Mouse (Mus musculus) midbrain, embryonic 16.5 days (tissue): ENCODE results near the gene Tulp2. TPM values are rescaled to one million over a fixed set of nuclear protein-coding genes. Genes with fewer than 3 reads are reported as not detected.
"Not testable (repeated sequence)": the region's sequence is repeated elsewhere in the genome, so short reads cannot be mapped to it uniquely, and the experiment has no call there.

Experiments
- ATAC-seq: fragments of 200-750 bp; cut with Nextera tagmentation; 2 replicates; pipeline ENCODE4 v1.8.0; 2017; ENCODE audit warnings: moderate TSS enrichment
- H3K27ac ChIP-seq: fragments of 300-500 bp; sonication (generic); 2 replicates; pipeline ENCODE4 v1.5.1; 2014; ENCODE audit warnings: mild to moderate bottlenecking, low read length, mixed read lengths
- H3K27me3 ChIP-seq: fragments of 300-500 bp; sonication (generic); 2 replicates; pipeline ENCODE4 v1.6.1; 2014; ENCODE audit warnings: low read depth, low read length, mixed read lengths; ENCODE audit not compliant: control insufficient read depth, insufficient read depth
- H3K36me3 ChIP-seq: fragments of 300-500 bp; sonication (generic); 2 replicates; pipeline ENCODE4 v1.6.1; 2014; ENCODE audit warnings: mild to moderate bottlenecking, low read length, moderate library complexity, mixed read lengths; ENCODE audit not compliant: control insufficient read depth, insufficient read depth
- H3K4me1 ChIP-seq: fragments of 300-500 bp; sonication (generic); 2 replicates; pipeline ENCODE4 v1.6.1; 2014; ENCODE audit warnings: mild to moderate bottlenecking, low read length, mixed read lengths; ENCODE audit not compliant: control insufficient read depth, insufficient read depth
- H3K4me2 ChIP-seq: fragments of 300-500 bp; sonication (generic); 2 replicates; pipeline ENCODE4 v1.6.1; 2014; ENCODE audit warnings: mild to moderate bottlenecking, low read length, mixed read lengths
- H3K4me3 ChIP-seq: fragments of 300-500 bp; sonication (generic); 2 replicates; pipeline ENCODE4 v1.5.1; 2014; ENCODE audit warnings: low read depth, mild to moderate bottlenecking, low read length, moderate library complexity, mixed read lengths
- H3K9ac ChIP-seq: fragments of 300-500 bp; sonication (generic); 2 replicates; pipeline ENCODE4 v1.6.1; 2014; ENCODE audit warnings: low read depth, low read length, mixed read lengths
- H3K9me3 ChIP-seq: fragments of 300-500 bp; sonication (generic); replicated peaks from 2 replicates; pipeline ENCODE4 v1.6.1; 2014; ENCODE audit warnings: mild to moderate bottlenecking, low read length, mixed read lengths; ENCODE audit not compliant: control insufficient read depth, poor library complexity, severe bottlenecking
- WGBS: fragments of 180-500 bp; shearing (Covaris S2); extraction: QIAGEN DNeasy Blood & Tissue Kit; methylation state at CpG from one replicate; pipeline ENCODE4 v1.1.7; 2014; 5-methylcytosine and 5-hydroxymethylcytosine counted together
- polyA plus RNA-seq: library from polyadenylated mRNA; unstranded; fragments of >200 nt; fragmentation: Nextera tagmentation; extraction: Ambion mirVana; gene quantifications from 2 replicates; pipeline ENCODE4 v1.2.1, GENCODE M21; 2015

The Tulp2 gene
- polyA plus RNA-seq, 1 experiment from 2014 or later, result 0.15 TPM

- Histone ChIP-seq H3K36me3 (no peaks in the 10 kb centered on the region), H3K9me3 (no peaks in the 10 kb centered on the region), H3K27me3 (no peaks in the 10 kb centered on the region), H3K4me1 (peaks cover 15% of the 10 kb centered on the region), H3K27ac (peak overlapping the region; percentile 73), H3K4me2 (peak overlapping the region; percentile 94), H3K9ac (peak overlapping the region; percentile 78), H3K4me3 (peak overlapping the region; percentile 53)
- 41% methylated on average over 19 of the region's 19 CpGs for WGBS
- peak; percentile 27 for ATAC-seq
These were observed 27.7 kb downstream of the Tulp2 start for GRCm38 (mm10) chr7:45509181-45509882.

GRCm38 (mm10) chr7:45509912-45510787 lies 28.5 kb downstream of the Tulp2 start, which contains the start of gene Nucb1:
Gene Nucb1 (minus strand): TSS chr7:45510406.
- WGBS, result under 1% methylated on average over 44 of the region's 44 CpGs
- Histone ChIP-seq H3K4me2 (peak within 1 kb of the TSS; percentile 94), H3K9me3 (no peaks in the 10 kb centered on the region), H3K27ac (peak within 1 kb of the TSS; percentile 73), H3K27me3 (no peaks in the 10 kb centered on the region), H3K9ac (peak within 1 kb of the TSS; percentile 78), H3K4me1 (peaks cover 15% of the 10 kb centered on the region), H3K4me3 (peak within 1 kb of the TSS; percentile 53), H3K36me3 (no peaks in the 10 kb centered on the region)
- ATAC-seq, result peak; percentile 92

- Histone ChIP-seq H3K9ac (no peak overlapping the region), H3K36me3 (no peaks in the 10 kb centered on the region), H3K4me1 (peaks cover 2% of the 10 kb centered on the region), H3K4me3 (no peak overlapping the region), H3K4me2 (no peak overlapping the region), H3K27ac (no peak overlapping the region), H3K27me3 (no peaks in the 10 kb centered on the region), H3K9me3 (no peaks in the 10 kb centered on the region)
- ATAC-seq, result no peak
- WGBS, result 86% methylated on average over 7 of the region's 7 CpGs
These were observed 32.7 kb downstream of the Tulp2 start for GRCm38 (mm10) chr7:45514411-45514810.

- H3K27ac ChIP-seq, result no peak overlapping the region
- no peaks in the 10 kb centered on the region for H3K9me3 ChIP-seq
- no peak overlapping the region for H3K4me3 ChIP-seq
- no peaks in the 10 kb centered on the region for H3K27me3 ChIP-seq
- 29% methylated on average over 16 of the region's 16 CpGs for WGBS
- no peaks in the 10 kb centered on the region for H3K36me3 ChIP-seq
- no peak overlapping the region for H3K4me2 ChIP-seq
- no peak overlapping the region for H3K9ac ChIP-seq
- H3K4me1 ChIP-seq, result no peaks in the 10 kb centered on the region
- no peak for ATAC-seq
These were observed 33.8 kb downstream of the Tulp2 start for GRCm38 (mm10) chr7:45515436-45515835.

- WGBS, result 70% methylated on average over 5 of the region's 5 CpGs
- not testable (repeated sequence) for H3K4me1 ChIP-seq, H3K9me3 ChIP-seq, H3K4me3 ChIP-seq, H3K36me3 ChIP-seq, H3K4me2 ChIP-seq, ATAC-seq, H3K27me3 ChIP-seq, H3K9ac ChIP-seq, H3K27ac ChIP-seq
These were observed 35.2 kb downstream of the Tulp2 start for GRCm38 (mm10) chr7:45516846-45517245.

- Histone ChIP-seq H3K4me3 (no peak overlapping the region), H3K27ac (no peak overlapping the region), H3K9ac (no peak overlapping the region), H3K27me3 (no peaks in the 10 kb centered on the region), H3K4me1 (peaks cover 3% of the 10 kb centered on the region; the same call in 1 of the 2 replicates), H3K9me3 (no peaks in the 10 kb centered on the region), H3K36me3 (no peaks in the 10 kb centered on the region), H3K4me2 (no peak overlapping the region)
- 90% methylated on average over 16 of the region's 16 CpGs for WGBS
- no peak for ATAC-seq
These were observed 36.9 kb downstream of the Tulp2 start for GRCm38 (mm10) chr7:45518618-45519017.

GRCm38 (mm10) chr7:45519345-45520120 lies 37.9 kb downstream of the Tulp2 start:
- Histone ChIP-seq H3K4me2 (no peak overlapping the region), H3K27me3 (no peaks in the 10 kb centered on the region), H3K4me1 (peaks cover 3% of the 10 kb centered on the region; the same call in 1 of the 2 replicates), H3K36me3 (no peaks in the 10 kb centered on the region), H3K27ac (no peak overlapping the region), H3K4me3 (no peak overlapping the region), H3K9ac (no peak overlapping the region), H3K9me3 (no peaks in the 10 kb centered on the region)
- WGBS, result 79% methylated on average over 8 of the region's 8 CpGs
- no peak for ATAC-seq

GRCm38 (mm10) chr7:45520605-45521004 lies 38.9 kb downstream of the Tulp2 start:
- H3K27me3 ChIP-seq, result no peaks in the 10 kb centered on the region
- ATAC-seq, result no peak
- no peak overlapping the region for H3K4me2 ChIP-seq

More at GRCm38 (mm10) chr7:45520605-45521004, 38.9 kb downstream of the Tulp2 start:
- 95% methylated on average over 7 of the region's 7 CpGs for WGBS
- H3K36me3 ChIP-seq, result no peaks in the 10 kb centered on the region
- no peak overlapping the region for H3K4me3 ChIP-seq
- no peak overlapping the region for H3K27ac ChIP-seq
- no peak overlapping the region for H3K9ac ChIP-seq
- peaks cover 13% of the 10 kb centered on the region for H3K4me1 ChIP-seq
- H3K9me3 ChIP-seq, result no peaks in the 10 kb centered on the region
